Mouse (Mus musculus) ES-Bruce4 (cell line): ENCODE results near the gene Hpd.

Experiments
- CTCF ChIP-seq: IDR thresholded peaks from one replicate; pipeline ENCODE4 v1.8.1; 2011; ENCODE audit warnings: low read depth, low read length
- EP300 ChIP-seq: IDR thresholded peaks from 2 replicates; pipeline ENCODE4 v1.6.1; 2011; ENCODE audit warnings: low read depth, low read length; ENCODE audit not compliant: insufficient read depth
- POLR2A ChIP-seq: IDR thresholded peaks from one replicate; pipeline ENCODE4 v1.8.1; 2011; ENCODE audit warnings: low read length; ENCODE audit not compliant: insufficient read depth

DNA sequence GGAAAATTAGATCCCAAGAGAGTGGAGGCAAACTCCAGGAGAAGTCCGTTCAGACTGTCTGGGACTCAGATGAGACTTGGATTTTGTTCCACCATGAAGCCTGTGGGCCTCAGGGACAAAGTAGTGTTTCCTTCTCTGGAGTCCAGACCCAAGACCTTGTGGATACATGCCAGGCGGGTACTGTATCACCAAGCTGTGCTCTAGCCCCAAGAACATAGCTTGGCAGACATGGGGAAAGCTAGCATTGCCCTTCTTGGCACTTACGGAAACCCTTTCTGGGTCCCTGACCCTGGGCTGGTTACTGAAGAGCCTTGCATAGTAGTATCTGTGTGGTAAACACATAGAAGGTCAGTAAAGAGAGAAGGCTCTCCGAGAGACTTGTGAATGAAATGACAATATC lies 23.1 kb downstream of the Hpd start:
- no peak for TF ChIP-seq POLR2A
- no peak for TF ChIP-seq CTCF
- TF ChIP-seq EP300 = no peak
